Mouse (Mus musculus) cerebellum, postnatal 10 days (tissue): ENCODE results near the gene Ifna16.

Experiments used
- DNase-seq, 2 experiments: peaks; one replicate each; pipeline ENCODE4 v3.0.0; 2021; ENCODE audit warnings: mixed read lengths in 2 of 2

The Ifna16 gene

GRCm38 (mm10) chr4:88641077-88641831 is 35.5 kb downstream of the Ifna16 start:
- DNase-seq: peak; percentile 97 to 100

- no peak for DNase-seq
These were observed 36.0 kb downstream of the Ifna16 start for GRCm38 (mm10) chr4:88640704-88641076.

DNA sequence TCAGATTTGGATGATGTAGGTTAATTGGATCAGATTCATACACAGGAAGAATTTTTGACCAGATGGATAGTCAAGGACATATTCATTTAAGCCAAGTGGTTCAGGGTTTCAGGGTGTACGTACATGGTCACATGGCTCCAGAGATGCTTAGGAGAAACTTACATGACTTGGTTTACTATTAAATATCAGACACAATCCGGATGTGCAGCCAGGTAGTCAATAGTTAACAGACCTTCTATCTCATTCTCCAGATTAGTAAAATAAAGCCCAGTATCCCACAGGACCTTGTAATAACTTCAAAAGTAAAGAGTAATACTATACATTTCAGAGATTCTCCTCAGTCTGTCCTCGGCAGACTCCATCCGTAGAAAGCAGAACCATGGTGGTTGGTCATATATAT is 42.4 kb downstream of the Ifna16 start, which contains the start of gene C87499:
Gene C87499, minus strand, starts transcription at position 101 of the 400 bp plus-strand sequence.
- no peak for DNase-seq
